Mouse (Mus musculus) lung, embryonic 15.5 days (tissue): ENCODE data around the gene Olfr1346. TPM values are rescaled to one million over a fixed set of nuclear protein-coding genes. Genes with fewer than 3 reads are reported as not detected.
"Not testable (repeated sequence)": the region's sequence is repeated elsewhere in the genome, so short reads cannot be mapped to it uniquely, and the experiment has no call there.

ENCODE experiments used
- ATAC-seq: fragments of 200-750 bp; cut with Nextera tagmentation; 2 replicates; pipeline ENCODE4 v1.8.0; 2017; ENCODE audit warnings: moderate number of reproducible peaks, borderline replicate concordance; ENCODE audit not compliant: low FRiP score, low TSS enrichment; ENCODE audit errors: extremely low read depth
- H3K27ac ChIP-seq: fragments of 300-500 bp; sonication (generic); 2 replicates; pipeline ENCODE4 v1.5.1; 2015; ENCODE audit warnings: moderate library complexity, mild to moderate bottlenecking, inconsistent platforms
- H3K27me3 ChIP-seq: fragments of 300-500 bp; sonication (generic); 2 replicates; pipeline ENCODE4 v1.6.1; 2015; ENCODE audit warnings: inconsistent platforms
- H3K36me3 ChIP-seq: fragments of 300-500 bp; sonication (generic); 2 replicates; pipeline ENCODE4 v1.6.1; 2015; ENCODE audit warnings: inconsistent platforms
- H3K4me1 ChIP-seq: fragments of 300-500 bp; sonication (generic); 2 replicates; pipeline ENCODE4 v1.6.1; 2015; ENCODE audit warnings: inconsistent platforms
- H3K4me2 ChIP-seq: fragments of 300-500 bp; sonication (generic); 2 replicates; pipeline ENCODE4 v1.6.1; 2015; ENCODE audit warnings: inconsistent platforms, mild to moderate bottlenecking, moderate library complexity
- H3K4me3 ChIP-seq: fragments of 300-500 bp; sonication (generic); 2 replicates; pipeline ENCODE4 v1.5.1; 2015; ENCODE audit warnings: mild to moderate bottlenecking, inconsistent platforms
- H3K9ac ChIP-seq: fragments of 300-500 bp; sonication (generic); 2 replicates; pipeline ENCODE4 v1.6.1; 2015; ENCODE audit warnings: inconsistent platforms
- H3K9me3 ChIP-seq: fragments of 300-500 bp; sonication (generic); 2 replicates; pipeline ENCODE4 v1.6.1; 2016; ENCODE audit warnings: inconsistent platforms
- WGBS: fragments of 180-500 bp; shearing (Covaris S2); methylation state at CpG from one replicate; pipeline ENCODE4 v1.1.7; 2015; 5-methylcytosine and 5-hydroxymethylcytosine counted together
- polyA plus RNA-seq: library from polyadenylated mRNA; unstranded; fragments of >200 nt; fragmentation: Nextera tagmentation; extraction: Ambion mirVana; gene quantifications from 2 replicates; pipeline ENCODE4 v1.2.1, GENCODE M21; 2015

Olfr1346 gene
- not detected in 2 replicates for polyA plus RNA-seq

- Histone ChIP-seq H3K4me1 (no peaks in the 10 kb centered on the region), H3K27ac (no peak within 1 kb of the TSS), H3K9ac (no peak within 1 kb of the TSS), H3K4me2 (no peak within 1 kb of the TSS), H3K4me3 (no peak within 1 kb of the TSS), H3K36me3 (no peaks in the 10 kb centered on the region), H3K9me3 (no peaks in the 10 kb centered on the region), H3K27me3 (no peaks in the 10 kb centered on the region)
- no peak for ATAC-seq
Measured at GRCm38 (mm10) chr7:6466951-6467350, at the start of gene Olfr1346. Olfr1346 (plus strand) TSS chr7:6467101.

GRCm38 (mm10) chr7:6419894-6420293 lies 47.0 kb upstream of the Olfr1346 start:
- Histone ChIP-seq H3K9ac (no peak overlapping the region), H3K4me3 (no peak overlapping the region), H3K27me3 (no peaks in the 10 kb centered on the region), H3K36me3 (no peaks in the 10 kb centered on the region), H3K9me3 (no peaks in the 10 kb centered on the region), H3K4me2 (no peak overlapping the region), H3K4me1 (no peaks in the 10 kb centered on the region), H3K27ac (no peak overlapping the region)
- 63% methylated on average over 6 of the region's 6 CpGs for WGBS
- no peak for ATAC-seq

DNA sequence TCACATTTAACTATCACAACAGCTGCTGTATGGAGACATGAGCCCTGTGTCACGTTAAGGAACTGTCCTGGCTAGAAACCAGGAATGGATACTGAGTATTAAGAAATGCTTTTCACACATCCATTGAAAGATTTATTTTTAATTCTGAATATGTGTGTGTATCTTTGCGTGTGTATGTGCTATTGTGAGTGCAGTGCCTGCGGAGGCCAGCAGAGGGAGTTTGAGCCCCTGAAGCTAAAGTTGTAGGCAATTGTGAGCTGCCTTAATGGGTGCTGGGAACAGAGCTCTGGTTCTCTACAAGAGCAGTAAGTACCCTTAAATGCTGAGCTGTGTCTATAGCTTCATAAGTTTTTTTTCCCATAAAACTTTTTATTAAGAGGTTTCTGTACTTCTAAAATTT lies 37.5 kb upstream of the Olfr1346 start:
- H3K4me3 ChIP-seq = no peak overlapping the region
- no peaks in the 10 kb centered on the region for H3K36me3 ChIP-seq
- no peak overlapping the region for H3K4me2 ChIP-seq
- H3K9me3 ChIP-seq = peaks cover 5% of the 10 kb centered on the region; the same call in 1 of the 2 replicates
- H3K27me3 ChIP-seq = no peaks in the 10 kb centered on the region
- no peak overlapping the region for H3K9ac ChIP-seq
- WGBS = 80% methylated on average over 3 of the region's 3 CpGs
- H3K4me1 ChIP-seq = no peaks in the 10 kb centered on the region
- no peak for ATAC-seq
- H3K27ac ChIP-seq = no peak overlapping the region

DNA sequence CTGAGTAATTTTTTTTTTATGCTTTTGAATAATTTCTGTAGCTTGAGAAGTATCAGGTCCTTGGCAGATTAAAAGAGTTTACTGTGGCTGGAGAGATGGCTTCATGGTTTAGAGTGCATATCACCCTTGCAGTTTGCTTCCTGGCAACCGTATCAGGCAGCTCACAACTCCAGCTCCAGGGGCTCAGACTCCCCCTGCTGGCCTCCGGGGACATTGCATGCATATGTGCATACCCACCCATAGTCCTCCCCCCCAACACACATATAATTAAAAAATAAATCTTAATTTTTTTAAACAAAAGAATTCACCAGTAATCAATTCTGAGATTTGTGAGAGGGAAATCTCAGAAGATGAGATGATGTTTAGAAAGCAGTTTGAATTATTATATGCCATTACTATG lies 36.6 kb upstream of the Olfr1346 start:
- no peak overlapping the region for H3K9ac ChIP-seq
- WGBS = 38% methylated on average over 2 of the region's 2 CpGs
- H3K4me1 ChIP-seq = no peaks in the 10 kb centered on the region
- no peaks in the 10 kb centered on the region for H3K27me3 ChIP-seq
- no peak overlapping the region for H3K4me2 ChIP-seq
- ATAC-seq = no peak
- H3K4me3 ChIP-seq = no peak overlapping the region
- peaks cover 5% of the 10 kb centered on the region; the same call in 1 of the 2 replicates for H3K9me3 ChIP-seq
- no peaks in the 10 kb centered on the region for H3K36me3 ChIP-seq
- no peak overlapping the region for H3K27ac ChIP-seq

DNA sequence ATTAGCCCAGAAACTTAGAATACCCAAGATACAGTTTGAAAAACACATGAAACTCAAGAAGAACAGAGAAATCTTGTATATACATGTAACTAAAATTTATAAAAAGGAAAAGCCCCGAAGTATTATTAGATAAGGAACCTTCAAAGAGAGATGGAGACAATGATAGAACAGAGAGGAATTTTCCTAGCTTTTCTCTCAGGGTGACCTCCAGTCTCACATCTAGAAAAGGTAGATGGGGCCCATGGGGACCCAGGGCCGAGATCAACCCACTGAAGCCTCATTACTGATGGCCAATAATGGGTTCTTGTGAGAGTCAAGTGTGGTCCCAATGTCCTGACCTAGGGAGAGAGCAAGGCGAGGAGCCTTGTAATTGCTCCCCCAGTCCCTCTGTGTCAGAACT lies 28.5 kb upstream of the Olfr1346 start, which contains the start of gene Olfr1344:
TSS of gene Olfr1344 (plus strand) at position 301 of the 400 bp plus-strand sequence.
- Histone ChIP-seq H3K4me3 (no peak within 1 kb of the TSS), H3K27me3 (no peaks in the 10 kb centered on the region), H3K9me3 (no peaks in the 10 kb centered on the region; the same call in 1 of the 2 replicates), H3K36me3 (no peaks in the 10 kb centered on the region), H3K4me1 (no peaks in the 10 kb centered on the region), H3K4me2 (no peak within 1 kb of the TSS), H3K9ac (no peak within 1 kb of the TSS), H3K27ac (no peak within 1 kb of the TSS)
- 69% methylated on average over 3 of the region's 3 CpGs for WGBS
- no peak for ATAC-seq

DNA sequence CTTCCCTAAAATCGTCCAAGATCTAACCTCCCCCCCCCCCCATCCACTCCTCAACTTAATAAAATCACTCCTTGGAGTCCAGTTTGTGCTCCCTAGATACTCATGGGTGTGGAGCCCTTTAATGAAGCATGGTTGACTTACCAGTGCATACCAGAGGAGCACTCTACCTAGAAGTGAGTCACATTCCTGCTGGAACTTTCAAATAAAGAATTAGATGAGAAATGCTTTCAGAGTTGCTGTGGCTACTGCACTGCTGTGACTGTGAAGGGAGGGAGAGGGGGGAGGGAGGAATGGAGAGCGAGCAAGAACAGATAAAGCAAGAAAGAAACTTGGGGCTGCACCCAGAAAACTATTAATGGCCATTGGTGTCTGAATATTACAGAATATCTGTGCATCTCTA lies 25.7 kb upstream of the Olfr1346 start:
- Histone ChIP-seq H3K9ac (no peak overlapping the region), H3K27me3 (no peaks in the 10 kb centered on the region), H3K27ac (no peak overlapping the region), H3K4me1 (no peaks in the 10 kb centered on the region), H3K4me2 (no peak overlapping the region), H3K9me3 (no peaks in the 10 kb centered on the region; the same call in 1 of the 2 replicates), H3K4me3 (no peak overlapping the region), H3K36me3 (no peaks in the 10 kb centered on the region)
- WGBS = 51% methylated on average over 2 of the region's 2 CpGs
- ATAC-seq = no peak

- H3K4me1 ChIP-seq = no peaks in the 10 kb centered on the region
- H3K36me3 ChIP-seq = no peaks in the 10 kb centered on the region
- ATAC-seq = no peak
- H3K27me3 ChIP-seq = no peaks in the 10 kb centered on the region
- 83% methylated on average over 5 of the region's 5 CpGs for WGBS
- H3K27ac ChIP-seq = no peak overlapping the region
- H3K9me3 ChIP-seq = no peaks in the 10 kb centered on the region
- no peak overlapping the region for H3K9ac ChIP-seq
- H3K4me3 ChIP-seq = no peak overlapping the region
- no peak overlapping the region for H3K4me2 ChIP-seq
Measured at GRCm38 (mm10) chr7:6447771-6448170, 19.1 kb upstream of the Olfr1346 start.

DNA sequence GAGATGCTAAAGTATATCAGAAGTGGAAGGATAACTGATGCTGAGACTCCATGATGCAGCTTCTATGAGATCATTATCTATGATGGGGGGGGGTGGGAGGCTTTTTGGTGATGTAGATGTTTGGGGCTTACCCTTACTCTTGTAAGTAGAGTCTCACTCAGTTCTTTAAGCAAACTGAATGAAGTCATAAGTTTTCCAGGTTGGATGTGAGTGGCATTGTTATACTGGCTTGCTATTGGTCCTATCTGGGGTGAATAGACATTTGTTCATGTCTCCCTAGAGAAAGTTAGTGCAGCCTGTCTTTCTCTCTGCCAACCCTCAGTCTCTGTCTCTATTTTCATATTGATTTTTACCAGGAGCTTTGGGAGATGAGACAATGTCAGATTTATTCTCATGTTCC lies 11.0 kb upstream of the Olfr1346 start, which contains the start of gene Olfr1336:
TSS of gene Olfr1336 (plus strand) at position 301 of the 400 bp plus-strand sequence.
- ATAC-seq = no peak
- Histone ChIP-seq H3K4me3 (no peak within 1 kb of the TSS), H3K36me3 (no peaks in the 10 kb centered on the region), H3K27me3 (no peaks in the 10 kb centered on the region), H3K4me1 (no peaks in the 10 kb centered on the region), H3K4me2 (no peak within 1 kb of the TSS), H3K27ac (no peak within 1 kb of the TSS), H3K9me3 (no peaks in the 10 kb centered on the region), H3K9ac (no peak within 1 kb of the TSS)

- Histone ChIP-seq H3K4me2 (no peak overlapping the region), H3K9me3 (no peaks in the 10 kb centered on the region), H3K36me3 (no peaks in the 10 kb centered on the region), H3K4me1 (no peaks in the 10 kb centered on the region), H3K27ac (no peak overlapping the region), H3K4me3 (no peak overlapping the region), H3K27me3 (no peaks in the 10 kb centered on the region), H3K9ac (no peak overlapping the region)
- no peak for ATAC-seq
- WGBS = 37% methylated on average over 3 of the region's 3 CpGs
Measured at GRCm38 (mm10) chr7:6456399-6456798, 10.5 kb upstream of the Olfr1346 start.

- not testable (repeated sequence) for H3K36me3 ChIP-seq, H3K4me1 ChIP-seq, H3K9me3 ChIP-seq, H3K27ac ChIP-seq, H3K27me3 ChIP-seq, H3K9ac ChIP-seq, H3K4me2 ChIP-seq, ATAC-seq, H3K4me3 ChIP-seq
- WGBS = 54% methylated on average over 2 of the region's 2 CpGs
Measured at GRCm38 (mm10) chr7:6477633-6478032, 10.7 kb downstream of the Olfr1346 start.

GRCm38 (mm10) chr7:6486841-6487240 lies 19.9 kb downstream of the Olfr1346 start, which contains the start of gene Olfr5:
Olfr5 (minus strand) TSS chr7:6486941.
- H3K36me3 ChIP-seq = no peaks in the 10 kb centered on the region
- no peak within 1 kb of the TSS for H3K9ac ChIP-seq
- H3K4me2 ChIP-seq = no peak within 1 kb of the TSS
- no peak within 1 kb of the TSS for H3K4me3 ChIP-seq
- H3K27me3 ChIP-seq = no peaks in the 10 kb centered on the region
- no peaks in the 10 kb centered on the region for H3K4me1 ChIP-seq
- 18% methylated on average over 2 of the region's 2 CpGs for WGBS
- no peak for ATAC-seq
- H3K9me3 ChIP-seq = no peaks in the 10 kb centered on the region
- H3K27ac ChIP-seq = no peak within 1 kb of the TSS

GRCm38 (mm10) chr7:6499655-6500054 lies 32.8 kb downstream of the Olfr1346 start, which contains the start of gene Olfr1347:
Olfr1347 (minus strand) TSS chr7:6499755.
- no peak within 1 kb of the TSS for H3K4me2 ChIP-seq
- 37% methylated on average over 1 of the region's 1 CpGs for WGBS
- no peak within 1 kb of the TSS for H3K9ac ChIP-seq
- no peaks in the 10 kb centered on the region for H3K4me1 ChIP-seq
- H3K9me3 ChIP-seq = no peaks in the 10 kb centered on the region
- no peak within 1 kb of the TSS for H3K4me3 ChIP-seq
- no peaks in the 10 kb centered on the region for H3K36me3 ChIP-seq
- no peaks in the 10 kb centered on the region for H3K27me3 ChIP-seq
- no peak for ATAC-seq
- H3K27ac ChIP-seq = no peak within 1 kb of the TSS

DNA sequence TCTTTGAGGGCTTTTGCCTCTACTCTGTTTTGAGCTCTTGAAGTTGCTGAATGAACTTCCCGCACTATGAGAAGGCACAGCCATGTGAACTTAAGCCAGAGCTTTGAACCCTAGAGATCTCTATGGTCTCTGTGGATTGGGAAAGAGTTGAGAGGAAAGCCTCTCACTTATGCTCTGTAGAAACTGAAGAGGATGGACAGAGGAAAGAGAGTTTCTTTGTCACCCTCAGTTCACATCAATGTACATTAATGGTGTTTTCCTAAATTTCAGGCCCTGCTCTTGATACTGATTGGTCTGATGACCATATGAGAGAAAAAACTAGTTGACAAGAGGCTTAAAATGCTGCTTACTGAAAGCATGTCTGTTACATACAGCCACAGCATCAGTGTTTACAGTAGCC lies 41.7 kb downstream of the Olfr1346 start, which contains the start of gene Olfr1348:
TSS of gene Olfr1348 (minus strand) at position 101 of the 400 bp plus-strand sequence.
- no peak within 1 kb of the TSS for H3K9ac ChIP-seq
- no peaks in the 10 kb centered on the region for H3K4me1 ChIP-seq
- no peaks in the 10 kb centered on the region for H3K9me3 ChIP-seq
- H3K27ac ChIP-seq = no peak within 1 kb of the TSS
- H3K4me3 ChIP-seq = no peak within 1 kb of the TSS
- H3K27me3 ChIP-seq = no peaks in the 10 kb centered on the region
- H3K4me2 ChIP-seq = no peak within 1 kb of the TSS
- no peak for ATAC-seq
- no peaks in the 10 kb centered on the region for H3K36me3 ChIP-seq
- 87% methylated on average over 1 of the region's 1 CpGs for WGBS
